Mouse (Mus musculus): Measurements from ENCODE around the gene Nufip2. TPM values are rescaled to one million over a fixed set of nuclear protein-coding genes. Genes with fewer than 3 reads are reported as not detected.
"Not testable (repeated sequence)": the region's sequence is repeated elsewhere in the genome, so short reads cannot be mapped to it uniquely, and the experiment has no call there.

The Nufip2 gene
- polyA plus RNA-seq, 1 experiment from 2014 or later = 3.9 TPM

- WGBS = 80% methylated on average over 7 of the region's 7 CpGs
Measured at GRCm38 (mm10) chr11:77724766-77725165, 38.8 kb downstream of the Nufip2 start.

GRCm38 (mm10) chr11:77725183-77725582, 39.2 kb downstream of the Nufip2 start, which contains the start of gene Cryba1:
Gene Cryba1 (minus strand): TSS chr11:77725283.
- H3K9me3 ChIP-seq = no peaks in the 10 kb centered on the region
- H3K27ac ChIP-seq = no peak within 1 kb of the TSS
- H3K36me3 ChIP-seq (replicated peaks) = no peaks in the 10 kb centered on the region
- no peak within 1 kb of the TSS for H3K4me3 ChIP-seq
- 54% methylated on average over 7 of the region's 7 CpGs for WGBS
- H3K4me1 ChIP-seq = peaks cover 18% of the 10 kb centered on the region
- no peaks in the 10 kb centered on the region for H3K27me3 ChIP-seq (ENCODE audit: poor library complexity, severe bottlenecking)
- DNase-seq (ENCODE audit: extremely low spot score, low spot score) = no peak

More at GRCm38 (mm10) chr11:77724766-77725165, 38.8 kb downstream of the Nufip2 start:
- Histone ChIP-seq H3K9me3 (no peaks in the 10 kb centered on the region), H3K36me3 (replicated peaks) (no peaks in the 10 kb centered on the region), H3K4me1 (peaks cover 18% of the 10 kb centered on the region), H3K4me3 (no peak overlapping the region), H3K27me3 (ENCODE audit: poor library complexity, severe bottlenecking) (no peaks in the 10 kb centered on the region), H3K27ac (no peak overlapping the region)
- no peak for DNase-seq (ENCODE audit: extremely low spot score, low spot score)

- no peak overlapping the region for H3K4me3 ChIP-seq
- H3K9me3 ChIP-seq = no peaks in the 10 kb centered on the region
- peaks cover 18% of the 10 kb centered on the region for H3K4me1 ChIP-seq
- H3K27me3 ChIP-seq (ENCODE audit: poor library complexity, severe bottlenecking) = no peaks in the 10 kb centered on the region
- WGBS = 68% methylated on average over 2 of the region's 2 CpGs
- no peak for DNase-seq (ENCODE audit: extremely low spot score, low spot score)
- peak overlapping the region; percentile 26 for H3K27ac ChIP-seq
- H3K36me3 ChIP-seq (replicated peaks) = no peaks in the 10 kb centered on the region
Measured at GRCm38 (mm10) chr11:77728587-77728986, 42.6 kb downstream of the Nufip2 start.

GRCm38 (mm10) chr11:77737289-77737688, 51.3 kb downstream of the Nufip2 start:
- 1% methylated on average over 6 of the region's 6 CpGs for WGBS
- no peaks in the 10 kb centered on the region for H3K36me3 ChIP-seq (replicated peaks)
- H3K9me3 ChIP-seq = no peaks in the 10 kb centered on the region
- H3K4me1 ChIP-seq = no peaks in the 10 kb centered on the region
- H3K27me3 ChIP-seq (ENCODE audit: poor library complexity, severe bottlenecking) = no peaks in the 10 kb centered on the region
- peak; percentile 86 for DNase-seq (ENCODE audit: extremely low spot score, low spot score)
- H3K27ac ChIP-seq = no peak overlapping the region
- H3K4me3 ChIP-seq = no peak overlapping the region

- H3K4me1 ChIP-seq = peaks cover 4% of the 10 kb centered on the region; the same call in 1 of the 2 replicates
- H3K4me3 ChIP-seq = no peak overlapping the region
- no peak for DNase-seq (ENCODE audit: extremely low spot score, low spot score)
- no peaks in the 10 kb centered on the region for H3K27me3 ChIP-seq (ENCODE audit: poor library complexity, severe bottlenecking)
- 49% methylated on average over 7 of the region's 7 CpGs for WGBS
- no peak overlapping the region for H3K27ac ChIP-seq
- no peaks in the 10 kb centered on the region for H3K36me3 ChIP-seq (replicated peaks)
- H3K9me3 ChIP-seq = no peaks in the 10 kb centered on the region
Measured at GRCm38 (mm10) chr11:77738555-77738954, 52.6 kb downstream of the Nufip2 start.

GRCm38 (mm10) chr11:77743966-77744365, 58.0 kb downstream of the Nufip2 start:
- Histone ChIP-seq H3K27ac (no peak overlapping the region), H3K36me3 (replicated peaks) (no peaks in the 10 kb centered on the region), H3K9me3 (no peaks in the 10 kb centered on the region), H3K4me3 (no peak overlapping the region), H3K4me1 (peaks cover 4% of the 10 kb centered on the region; the same call in 1 of the 2 replicates), H3K27me3 (ENCODE audit: poor library complexity, severe bottlenecking) (no peaks in the 10 kb centered on the region)
- no peak for DNase-seq (ENCODE audit: extremely low spot score, low spot score)
- WGBS = 34% methylated on average over 6 of the region's 6 CpGs

GRCm38 (mm10) chr11:77746652-77747051, 60.7 kb downstream of the Nufip2 start:
- 95% methylated on average over 4 of the region's 4 CpGs for WGBS
- no peak overlapping the region for H3K4me3 ChIP-seq
- H3K27me3 ChIP-seq (ENCODE audit: poor library complexity, severe bottlenecking) = no peaks in the 10 kb centered on the region
- H3K36me3 ChIP-seq (replicated peaks) = no peaks in the 10 kb centered on the region
- H3K9me3 ChIP-seq = no peaks in the 10 kb centered on the region
- no peak overlapping the region for H3K27ac ChIP-seq
- peaks cover 4% of the 10 kb centered on the region; the same call in 1 of the 2 replicates for H3K4me1 ChIP-seq
- DNase-seq (ENCODE audit: extremely low spot score, low spot score) = no peak

GRCm38 (mm10) chr11:77747103-77747502, 61.1 kb downstream of the Nufip2 start:
- WGBS = 95% methylated on average over 13 of the region's 15 CpGs
- H3K36me3 ChIP-seq (replicated peaks); H3K4me1 ChIP-seq; DNase-seq (ENCODE audit: extremely low spot score, low spot score); H3K27ac ChIP-seq; H3K9me3 ChIP-seq; H3K4me3 ChIP-seq; H3K27me3 ChIP-seq (ENCODE audit: poor library complexity, severe bottlenecking): not testable (repeated sequence)

GRCm38 (mm10) chr11:77748996-77749395, 63.0 kb downstream of the Nufip2 start:
- WGBS = 85% methylated on average over 5 of the region's 5 CpGs
- no peak for DNase-seq (ENCODE audit: extremely low spot score, low spot score)
- no peaks in the 10 kb centered on the region for H3K4me1 ChIP-seq
- H3K4me3 ChIP-seq = no peak overlapping the region
- no peaks in the 10 kb centered on the region for H3K9me3 ChIP-seq
- no peaks in the 10 kb centered on the region for H3K27me3 ChIP-seq (ENCODE audit: poor library complexity, severe bottlenecking)
- no peak overlapping the region for H3K27ac ChIP-seq
- no peaks in the 10 kb centered on the region for H3K36me3 ChIP-seq (replicated peaks)

GRCm38 (mm10) chr11:77752525-77752924, 66.6 kb downstream of the Nufip2 start:
- Histone ChIP-seq H3K36me3 (replicated peaks) (no peaks in the 10 kb centered on the region), H3K27me3 (ENCODE audit: poor library complexity, severe bottlenecking) (no peaks in the 10 kb centered on the region), H3K4me1 (no peaks in the 10 kb centered on the region), H3K27ac (no peak overlapping the region), H3K4me3 (no peak overlapping the region), H3K9me3 (no peaks in the 10 kb centered on the region)
- WGBS = 81% methylated on average over 5 of the region's 5 CpGs
- DNase-seq (ENCODE audit: extremely low spot score, low spot score) = no peak

- Histone ChIP-seq H3K4me3 (no peak overlapping the region), H3K4me1 (peaks cover 4% of the 10 kb centered on the region), H3K27me3 (ENCODE audit: poor library complexity, severe bottlenecking) (no peaks in the 10 kb centered on the region), H3K27ac (no peak overlapping the region), H3K9me3 (no peaks in the 10 kb centered on the region), H3K36me3 (replicated peaks) (no peaks in the 10 kb centered on the region)
- DNase-seq (ENCODE audit: extremely low spot score, low spot score) = no peak
- WGBS = 77% methylated on average over 3 of the region's 3 CpGs
Measured at GRCm38 (mm10) chr11:77753469-77753868, 67.5 kb downstream of the Nufip2 start.

- peaks cover 32% of the 10 kb centered on the region for H3K27me3 ChIP-seq (ENCODE audit: poor library complexity, severe bottlenecking)
- WGBS = 88% methylated on average over 4 of the region's 4 CpGs
- no peaks in the 10 kb centered on the region for H3K36me3 ChIP-seq (replicated peaks)
- no peak for DNase-seq (ENCODE audit: extremely low spot score, low spot score)
- H3K27ac ChIP-seq = no peak overlapping the region
- peaks cover 35% of the 10 kb centered on the region for H3K4me1 ChIP-seq
- H3K4me3 ChIP-seq = no peak overlapping the region
- no peaks in the 10 kb centered on the region for H3K9me3 ChIP-seq
Measured at GRCm38 (mm10) chr11:77760031-77760430, 74.1 kb downstream of the Nufip2 start.

- H3K27ac ChIP-seq = peak within 1 kb of the TSS; percentile 97
- peak; percentile 83 for DNase-seq (ENCODE audit: extremely low spot score, low spot score)
- H3K4me3 ChIP-seq = peak within 1 kb of the TSS; percentile 95
- no peaks in the 10 kb centered on the region for H3K36me3 ChIP-seq (replicated peaks)
- WGBS = 2% methylated on average over 71 of the region's 79 CpGs
- no peaks in the 10 kb centered on the region for H3K9me3 ChIP-seq
- H3K27me3 ChIP-seq (ENCODE audit: poor library complexity, severe bottlenecking) = peaks cover 45% of the 10 kb centered on the region
- H3K4me1 ChIP-seq = peaks cover 60% of the 10 kb centered on the region
Measured at GRCm38 (mm10) chr11:77762783-77763672, 77.1 kb downstream of the Nufip2 start, which contains the start of gene Myo18a. Gene Myo18a (plus strand): TSS chr11:77763246.

Measured in forebrain, embryonic 10.5 days (tissue).